ENCODE assay signal across 8 mouse cellular contexts in the genomic region with DNA sequence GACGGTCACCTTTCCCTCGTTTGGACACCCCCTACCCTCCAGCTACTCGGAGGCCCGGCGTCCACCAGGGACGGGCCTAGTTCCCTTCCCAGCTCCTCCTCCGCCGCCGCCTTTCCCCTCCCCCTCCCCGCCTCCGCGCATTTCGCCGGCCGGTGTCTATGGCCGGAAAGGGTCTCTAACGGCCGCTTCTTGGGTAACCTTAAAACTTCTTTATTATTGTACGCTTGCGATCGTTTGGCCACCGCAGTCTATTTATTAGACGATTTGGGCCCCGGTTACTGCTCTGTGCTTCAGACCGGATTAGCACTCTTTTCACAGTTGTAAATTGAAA. TPM values are rescaled to one million over a fixed set of nuclear protein-coding genes. Genes with fewer than 3 reads are reported as not detected.
A peak's percentile ranks its signal among the peaks of the same experiment; 100 is the strongest.
DNase-seq lines count a peak whose midpoint lies in the region; ATAC-seq and TF ChIP-seq lines count a peak whose summit lies in the region.

No protein-coding gene starts in this region.

- peak overlapping the region; percentile 97 for H3K27ac ChIP-seq in heart, embryonic 16.5 days (ENCODE audit: low read length)
- peak overlapping the region; percentile 99 for H3K27ac ChIP-seq in lung, embryonic 15.5 days

- peaks cover 47% of the 10 kb centered on the region for H3K36me3 ChIP-seq in E14TG2a.4 (ENCODE audit: insufficient read depth, low read length)
- H3K36me3 ChIP-seq in erythroblast, embryonic 14.5 days (ENCODE audit: control insufficient read depth) = peaks cover 47% of the 10 kb centered on the region
- H3K36me3 ChIP-seq in heart, embryonic 16.5 days (ENCODE audit: control insufficient read depth, insufficient read depth) = peaks cover 11% of the 10 kb centered on the region
- H3K36me3 ChIP-seq in lung, embryonic 15.5 days = peaks cover 12% of the 10 kb centered on the region

- peak overlapping the region; percentile 89 for H3K9ac ChIP-seq in heart, embryonic 16.5 days (ENCODE audit: low read length)
- H3K9ac ChIP-seq in lung, embryonic 15.5 days = peak overlapping the region; percentile 75

- peak overlapping the region; percentile 73 for H3K4me2 ChIP-seq in heart, embryonic 16.5 days (ENCODE audit: low read depth, low read length)
- peak overlapping the region; percentile 58 for H3K4me2 ChIP-seq in lung, embryonic 15.5 days

- no peaks in the 10 kb centered on the region for H3K9me3 ChIP-seq in E14TG2a.4 (ENCODE audit: low read length)
- H3K9me3 ChIP-seq in erythroblast, embryonic 14.5 days (ENCODE audit: control insufficient read depth, low read length) = no peaks in the 10 kb centered on the region
- H3K9me3 ChIP-seq in heart, embryonic 16.5 days (replicated peaks; ENCODE audit: control insufficient read depth, low read length) = no peaks in the 10 kb centered on the region
- H3K9me3 ChIP-seq in lung, embryonic 15.5 days = no peaks in the 10 kb centered on the region

- TF ChIP-seq POLR2A in brain, embryonic 14.5 days (IDR thresholded peaks at IDR 0.05; ENCODE audit: borderline replicate concordance, extremely low read depth, insufficient read depth, insufficient read length, poor library complexity, severe bottlenecking) = no peak

- H3K27me3 ChIP-seq in E14TG2a.4 (ENCODE audit: insufficient read depth, low read length) = no peaks in the 10 kb centered on the region
- H3K27me3 ChIP-seq in erythroblast, embryonic 14.5 days (ENCODE audit: control insufficient read depth) = no peaks in the 10 kb centered on the region
- no peaks in the 10 kb centered on the region for H3K27me3 ChIP-seq in heart, embryonic 16.5 days (ENCODE audit: control insufficient read depth, insufficient read depth, low read length)
- H3K27me3 ChIP-seq in lung, embryonic 15.5 days = no peaks in the 10 kb centered on the region

- peak; percentile 64 for ATAC-seq in heart, embryonic 16.5 days (replicated peaks; ENCODE audit: extremely low read depth, insufficient read depth, low FRiP score)
- ATAC-seq in lung, embryonic 15.5 days (ENCODE audit: borderline replicate concordance, extremely low read depth, low FRiP score, low TSS enrichment) = peak; percentile 62

- H3K4me3 ChIP-seq in E14TG2a.4 (replicated peaks; ENCODE audit: low read length) = peak overlapping the region; percentile 94
- peak overlapping the region; percentile 85 for H3K4me3 ChIP-seq in erythroblast, embryonic 14.5 days (replicated peaks)
- H3K4me3 ChIP-seq in heart, embryonic 16.5 days (ENCODE audit: low read length) = peak overlapping the region; percentile 72
- H3K4me3 ChIP-seq in lung, embryonic 15.5 days = peak overlapping the region; percentile 68

- peaks cover 52% of the 10 kb centered on the region for H3K4me1 ChIP-seq in E14TG2a.4 (replicated peaks; ENCODE audit: low read depth, low read length)
- peaks cover 46% of the 10 kb centered on the region for H3K4me1 ChIP-seq in erythroblast, embryonic 14.5 days (ENCODE audit: control insufficient read depth)
- H3K4me1 ChIP-seq in heart, embryonic 16.5 days (ENCODE audit: control insufficient read depth, insufficient read depth, low read length) = peaks cover 12% of the 10 kb centered on the region
- H3K4me1 ChIP-seq in lung, embryonic 15.5 days = peaks cover 21% of the 10 kb centered on the region

- 0% methylated on average over 25 of the region's 25 CpGs for WGBS in heart, embryonic 16.5 days
- under 1% methylated on average over 25 of the region's 25 CpGs for WGBS in lung, embryonic 15.5 days

- peak; percentile 77 for DNase-seq in brain, embryonic 14.5 days (ENCODE audit: low read depth)
- DNase-seq in layer of hippocampus, adult 18-20 months (ENCODE audit: low spot score in 2 of 2) = peak; percentile 63 to 71
- DNase-seq in ovary, postnatal 14 days (ENCODE audit: low spot score) = peak; percentile 73
- peak; percentile 80 for DNase-seq in thymus, postnatal 36 days

- TF ChIP-seq CTCF in E14TG2a.4 (conservative IDR thresholded peaks at IDR 0.05; ENCODE audit: low read length) = no peak
- no peak for TF ChIP-seq CTCF in brain, embryonic 14.5 days (IDR thresholded peaks at IDR 0.05; ENCODE audit: borderline replicate concordance, extremely low read depth, insufficient read depth, insufficient read length)

RNA-seq across cellular contexts. Expression of gene Son, which starts 0.9 kb away (rescaled TPM):
- 331 and 353 TPM in 2 replicates for polyA plus RNA-seq in brain, embryonic 14.5 days (2012; rRNA removed)
- polyA plus RNA-seq in erythroblast, embryonic 14.5 days (2012) = 3.8 and 4.7 TPM in 2 replicates
- polyA plus RNA-seq in heart, embryonic 16.5 days (2015; fragmentation: Nextera tagmentation; extraction: Ambion mirVana) = 77.4 and 81.7 TPM in 2 replicates
- 100 to 1,000 TPM; 221 to 230 TPM for total RNA-seq in layer of hippocampus, adult 18-20 months (2021)
- 108 and 110 TPM in 2 replicates for polyA plus RNA-seq in lung, embryonic 15.5 days (2015; fragmentation: Nextera tagmentation; extraction: Ambion mirVana)

RNA-seq across cellular contexts. Expression of gene Gart, which starts 1.4 kb away (rescaled TPM):
- polyA plus RNA-seq in brain, embryonic 14.5 days (2012; rRNA removed) = 42.7 and 46.1 TPM in 2 replicates
- 25.0 and 27.4 TPM in 2 replicates for polyA plus RNA-seq in erythroblast, embryonic 14.5 days (2012)
- 74.9 and 86.8 TPM in 2 replicates for polyA plus RNA-seq in heart, embryonic 16.5 days (2015; fragmentation: Nextera tagmentation; extraction: Ambion mirVana)
- 10 to 100 TPM; 47.4 to 51.2 TPM for total RNA-seq in layer of hippocampus, adult 18-20 months (2021)
- polyA plus RNA-seq in lung, embryonic 15.5 days (2015; fragmentation: Nextera tagmentation; extraction: Ambion mirVana) = 111 and 118 TPM in 2 replicates

RNA-seq across cellular contexts. Expression of gene Dnajc28, which starts 29.4 kb away (rescaled TPM):
- 3.6 and 3.9 TPM in 2 replicates for polyA plus RNA-seq in brain, embryonic 14.5 days (2012; rRNA removed)
- polyA plus RNA-seq in erythroblast, embryonic 14.5 days (2012) = 0.19 and 0.23 TPM in 2 replicates
- 6.0 and 6.6 TPM in 2 replicates for polyA plus RNA-seq in heart, embryonic 16.5 days (2015; fragmentation: Nextera tagmentation; extraction: Ambion mirVana)
- total RNA-seq in layer of hippocampus, adult 18-20 months (2021) = 10 to 100 TPM in 1 of 2 experiments, 1 to 10 TPM in 1; 9.7 to 11.3 TPM
- polyA plus RNA-seq in lung, embryonic 15.5 days (2015; fragmentation: Nextera tagmentation; extraction: Ambion mirVana) = 2.0 and 3.3 TPM in 2 replicates

RNA-seq across cellular contexts. Expression of gene Donson, which starts 40.4 kb away (rescaled TPM):
- polyA plus RNA-seq in brain, embryonic 14.5 days (2012; rRNA removed) = 36.4 and 45.3 TPM in 2 replicates
- 6.7 and 6.9 TPM in 2 replicates for polyA plus RNA-seq in erythroblast, embryonic 14.5 days (2012)
- 10.8 and 11.4 TPM in 2 replicates for polyA plus RNA-seq in heart, embryonic 16.5 days (2015; fragmentation: Nextera tagmentation; extraction: Ambion mirVana)
- 10 to 100 TPM; 18.5 to 19.7 TPM for total RNA-seq in layer of hippocampus, adult 18-20 months (2021)
- 25.4 and 26.2 TPM in 2 replicates for polyA plus RNA-seq in lung, embryonic 15.5 days (2015; fragmentation: Nextera tagmentation; extraction: Ambion mirVana)

RNA-seq across cellular contexts. Expression of gene Tmem50b, which starts 50.6 kb away (rescaled TPM):
- polyA plus RNA-seq in brain, embryonic 14.5 days (2012; rRNA removed) = 52.3 and 55.4 TPM in 2 replicates
- 0.02 TPM in 1 of 2 replicates, not detected in the other for polyA plus RNA-seq in erythroblast, embryonic 14.5 days (2012)
- polyA plus RNA-seq in heart, embryonic 16.5 days (2015; fragmentation: Nextera tagmentation; extraction: Ambion mirVana) = 67.4 and 74.5 TPM in 2 replicates
- total RNA-seq in layer of hippocampus, adult 18-20 months (2021) = 100 to 1,000 TPM; 104 to 112 TPM
- polyA plus RNA-seq in lung, embryonic 15.5 days (2015; fragmentation: Nextera tagmentation; extraction: Ambion mirVana) = 40.4 and 45.3 TPM in 2 replicates

Comparison
In these comparisons a context has a peak if more than half of its experiments do, and no peak if none do; other contexts are left out.
1. Peak in every context shown above with its lines: DNase-seq, ATAC-seq, H3K4me3 ChIP-seq and H3K27ac ChIP-seq.
2. RNA of gene Son, which starts 0.9 kb away (polyA plus RNA-seq): 331 to 353 TPM in brain, embryonic 14.5 days, 108 to 110 TPM in lung, embryonic 15.5 days and 77.4 to 81.7 TPM in heart, embryonic 16.5 days; 3.8 to 4.7 TPM in erythroblast, embryonic 14.5 days; every median in the first group is over 10 times any median in the second.